Mouse (Mus musculus) bone marrow, adult 2 months (tissue): ENCODE data around the gene Kat7. TPM values are rescaled to one million over a fixed set of nuclear protein-coding genes. Genes with fewer than 3 reads are reported as not detected.

Source experiments
- H3K27ac ChIP-seq: fragments of 200-500 bp; 2 replicates; pipeline ENCODE4 v1.5.1; 2012; ENCODE audit warnings: low read depth, mild to moderate bottlenecking, control low read depth, inconsistent platforms, low read length; ENCODE audit not compliant: control insufficient read depth, poor library complexity, insufficient read depth
- H3K4me1 ChIP-seq: fragments of 200-500 bp; 2 replicates; pipeline ENCODE4 v1.6.1; 2011; ENCODE audit warnings: low read length; ENCODE audit not compliant: control insufficient read depth, insufficient read depth
- H3K4me3 ChIP-seq: fragments of 200-500 bp; replicated peaks from 2 replicates; pipeline ENCODE3; 2011; ENCODE audit warnings: mild to moderate bottlenecking, low read depth, low read length, control low read depth; ENCODE audit not compliant: control insufficient read depth
- CTCF ChIP-seq: fragments of 200-500 bp; IDR thresholded peaks from 2 replicates; pipeline ENCODE4 v1.5.1; 2011; ENCODE audit warnings: low read length, control low read depth; ENCODE audit not compliant: control insufficient read depth, insufficient read depth
- POLR2A ChIP-seq: fragments of 200-500 bp; IDR thresholded peaks from 2 replicates; pipeline ENCODE4 v1.6.1; 2011; ENCODE audit warnings: low read depth, mild to moderate bottlenecking, control low read depth, low read length, borderline replicate concordance; ENCODE audit not compliant: control insufficient read depth
- WGBS: fragments of 180-500 bp; shearing (Covaris S2); methylation state at CpG from one replicate; pipeline ENCODE4 v1.1.7; 2018; 5-methylcytosine and 5-hydroxymethylcytosine counted together
- polyA plus RNA-seq: library from polyadenylated mRNA; stranded (reverse); fragments of >200 nt; gene quantifications from 2 replicates; pipeline ENCODE4 v1.2.4, GENCODE M21; 2011; ENCODE audit warnings: low replicate concordance; ENCODE audit not compliant: missing spikeins, insufficient read depth, insufficient read length

The Kat7 gene
- polyA plus RNA-seq, 1 experiment, result 39.0 TPM

DNA sequence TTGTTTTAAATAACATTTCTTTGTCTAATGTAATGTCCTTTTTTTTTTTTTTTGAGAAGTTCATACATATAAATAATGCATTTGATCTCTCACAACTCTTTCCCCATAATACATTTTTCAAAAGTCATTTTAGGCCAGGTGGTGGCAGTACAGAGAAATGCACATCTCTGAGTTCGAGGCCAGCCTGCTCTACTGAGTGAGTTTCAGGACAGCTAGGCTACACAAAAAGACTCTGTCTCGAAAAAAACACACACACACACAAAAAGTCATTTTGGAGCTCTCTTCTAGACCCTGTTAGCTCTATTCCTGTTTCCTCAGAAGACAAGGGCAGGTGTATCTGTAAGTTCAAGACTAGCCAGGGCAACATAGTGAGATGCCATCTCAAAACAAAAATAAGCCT is 42.6 kb upstream of the Kat7 start:
- Histone ChIP-seq H3K4me1 (peaks cover 18% of the 10 kb centered on the region), H3K27ac (peak overlapping the region; percentile 65; the same call in 1 of the 2 replicates), H3K4me3 (no peak overlapping the region)
- TF ChIP-seq CTCF, result no peak
- WGBS, result 44% methylated on average over 2 of the region's 2 CpGs

DNA sequence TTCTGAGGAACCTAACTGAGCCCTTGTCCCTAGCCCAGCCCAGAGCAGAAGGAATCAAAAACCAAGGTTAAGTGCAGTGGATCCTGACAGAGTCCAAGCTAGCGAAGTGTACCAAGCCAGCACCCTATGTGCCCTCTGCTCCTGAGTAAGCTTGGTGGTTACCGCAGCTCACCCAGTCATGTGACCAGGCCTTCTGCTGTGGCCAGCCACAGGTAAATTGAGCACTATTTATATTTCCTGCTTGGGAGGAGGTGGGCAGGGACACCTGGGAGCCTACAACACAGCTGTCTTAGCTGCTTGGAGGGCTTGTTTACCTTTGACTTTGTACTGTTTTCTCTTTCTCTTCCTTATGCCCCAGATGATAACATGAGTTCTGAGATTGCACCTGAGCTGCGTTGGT is 40.9 kb upstream of the Kat7 start:
- WGBS, result 65% methylated on average over 3 of the region's 3 CpGs
- H3K27ac ChIP-seq, result peak overlapping the region; percentile 18

DNA sequence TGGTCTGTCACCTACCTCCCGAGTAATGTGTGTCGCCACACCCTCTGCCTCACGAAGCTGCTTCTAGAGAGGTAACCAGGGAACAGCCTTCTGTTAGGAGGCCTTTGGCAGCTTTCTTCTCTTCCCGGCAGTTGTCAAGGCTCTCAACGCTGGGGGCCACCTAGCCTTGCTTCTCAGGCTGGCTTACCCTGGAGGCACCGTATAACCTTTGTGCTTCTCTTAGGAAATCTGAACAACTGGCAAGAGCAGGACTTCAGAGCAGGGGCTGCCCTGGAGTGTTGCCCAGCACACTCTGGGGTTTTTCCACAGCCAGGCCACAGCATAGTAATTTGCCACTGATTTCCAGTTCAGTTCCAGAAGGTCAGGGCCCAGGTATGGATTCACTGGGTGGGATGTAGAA is 40.2 kb upstream of the Kat7 start:
- Histone ChIP-seq H3K27ac (no peak overlapping the region; the same call in 1 of the 2 replicates), H3K4me1 (peaks cover 10% of the 10 kb centered on the region), H3K4me3 (no peak overlapping the region)
- TF ChIP-seq POLR2A (no peak), CTCF (no peak)
- WGBS, result 65% methylated on average over 6 of the region's 6 CpGs

More for the DNA sequence above, 40.9 kb upstream of the Kat7 start:
- TF ChIP-seq CTCF, result no peak
- no peak for TF ChIP-seq POLR2A
- Histone ChIP-seq H3K4me3 (no peak overlapping the region), H3K4me1 (peaks cover 11% of the 10 kb centered on the region)

DNA sequence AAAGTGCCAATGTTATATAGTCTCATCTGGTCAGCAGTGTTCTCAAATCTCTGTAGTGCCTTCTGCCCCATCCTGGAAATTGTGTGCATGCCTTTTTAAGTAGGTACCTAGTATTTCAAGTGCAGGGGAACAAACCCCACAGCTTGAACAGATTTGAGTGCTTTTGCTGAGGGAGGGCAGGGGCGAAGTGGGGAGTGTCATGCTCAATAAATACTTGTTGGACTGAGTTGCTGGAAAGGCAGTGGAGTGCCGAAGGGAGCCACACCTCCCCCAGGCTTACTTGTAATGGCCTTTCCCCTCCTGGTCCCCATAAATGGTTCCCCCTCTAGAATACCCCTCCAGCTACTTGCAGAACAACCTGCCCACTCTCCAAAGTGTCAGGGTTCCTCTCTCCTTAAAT is 34.1 kb upstream of the Kat7 start:
- no peak for TF ChIP-seq POLR2A
- no peak for TF ChIP-seq CTCF
- Histone ChIP-seq H3K27ac (no peak overlapping the region), H3K4me1 (peaks cover 7% of the 10 kb centered on the region; the same call in 1 of the 2 replicates), H3K4me3 (no peak overlapping the region)
- 66% methylated on average over 2 of the region's 2 CpGs for WGBS

DNA sequence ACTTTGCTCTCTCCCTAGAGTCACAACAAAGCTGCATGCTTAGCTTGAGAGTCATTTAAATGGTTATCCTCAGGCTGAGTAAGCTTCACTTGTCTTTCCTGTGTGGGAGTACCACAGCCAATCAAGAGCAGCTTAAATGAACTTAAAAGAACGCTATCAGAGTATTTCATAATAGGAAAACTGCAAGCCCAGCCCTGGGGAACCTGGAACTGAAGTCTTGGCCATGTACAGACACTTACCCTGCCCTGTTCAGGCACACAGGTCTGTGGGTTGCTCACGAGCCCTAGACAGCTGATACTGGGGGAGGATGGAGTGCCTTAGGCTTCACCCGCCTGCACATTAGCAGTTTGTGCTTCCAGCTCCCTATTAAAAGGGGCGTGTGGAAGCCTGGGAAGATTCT is 33.1 kb upstream of the Kat7 start:
- Histone ChIP-seq H3K4me3 (peak overlapping the region; percentile 33), H3K27ac (peak overlapping the region; percentile 11; the same call in 1 of the 2 replicates), H3K4me1 (peaks cover 7% of the 10 kb centered on the region)
- 44% methylated on average over 4 of the region's 4 CpGs for WGBS
- TF ChIP-seq CTCF (no peak), POLR2A (no peak)

DNA sequence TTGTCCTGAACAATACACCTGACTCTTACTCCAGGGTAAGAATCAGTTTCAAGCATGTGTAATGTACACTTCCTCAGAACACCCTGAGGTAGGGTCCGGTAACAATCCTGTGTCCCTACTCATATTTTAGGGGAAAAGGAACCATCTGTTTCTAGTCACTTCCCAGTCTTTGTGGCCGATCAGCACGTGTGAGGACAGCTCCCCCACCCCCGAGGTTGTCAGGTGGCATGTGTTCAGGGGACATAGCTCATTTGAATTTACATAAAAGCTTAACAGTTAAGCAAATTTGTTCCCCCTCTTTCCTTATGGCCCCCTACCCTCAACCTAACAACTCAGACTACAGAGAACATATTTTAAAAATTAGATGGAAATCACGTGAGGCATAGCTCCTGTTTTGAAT is 30.6 kb upstream of the Kat7 start:
- 6% methylated on average over 5 of the region's 5 CpGs for WGBS
- peak overlapping the region; percentile 18; the same call in 1 of the 2 replicates for H3K27ac ChIP-seq
- TF ChIP-seq CTCF (no peak), POLR2A (no peak)
- H3K4me1 ChIP-seq, result peaks cover 3% of the 10 kb centered on the region
- peak overlapping the region; percentile 73 for H3K4me3 ChIP-seq

DNA sequence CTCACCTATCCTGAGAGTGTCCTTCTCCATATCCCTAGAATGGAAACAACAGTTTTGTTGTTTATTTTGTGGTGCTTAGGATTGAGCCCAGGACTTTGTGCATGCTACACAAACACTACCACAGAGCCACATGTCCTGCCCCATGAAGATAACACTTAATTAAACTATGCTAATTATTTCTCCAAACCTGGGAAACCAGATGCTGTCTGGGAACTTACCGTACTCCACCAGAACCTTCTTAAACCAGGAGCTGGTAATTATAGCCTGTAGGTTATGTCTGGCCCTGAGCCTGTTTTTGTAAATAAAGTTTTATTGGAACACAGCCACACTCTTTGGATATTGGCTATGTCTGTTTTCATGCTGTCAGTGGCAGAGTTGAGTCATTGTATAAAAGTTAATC is 30.2 kb upstream of the Kat7 start:
- Histone ChIP-seq H3K4me1 (peaks cover 3% of the 10 kb centered on the region), H3K27ac (no peak overlapping the region), H3K4me3 (peak overlapping the region; percentile 73)
- WGBS, result 54% methylated on average over 1 of the region's 1 CpGs
- TF ChIP-seq CTCF, result no peak
- TF ChIP-seq POLR2A, result no peak

DNA sequence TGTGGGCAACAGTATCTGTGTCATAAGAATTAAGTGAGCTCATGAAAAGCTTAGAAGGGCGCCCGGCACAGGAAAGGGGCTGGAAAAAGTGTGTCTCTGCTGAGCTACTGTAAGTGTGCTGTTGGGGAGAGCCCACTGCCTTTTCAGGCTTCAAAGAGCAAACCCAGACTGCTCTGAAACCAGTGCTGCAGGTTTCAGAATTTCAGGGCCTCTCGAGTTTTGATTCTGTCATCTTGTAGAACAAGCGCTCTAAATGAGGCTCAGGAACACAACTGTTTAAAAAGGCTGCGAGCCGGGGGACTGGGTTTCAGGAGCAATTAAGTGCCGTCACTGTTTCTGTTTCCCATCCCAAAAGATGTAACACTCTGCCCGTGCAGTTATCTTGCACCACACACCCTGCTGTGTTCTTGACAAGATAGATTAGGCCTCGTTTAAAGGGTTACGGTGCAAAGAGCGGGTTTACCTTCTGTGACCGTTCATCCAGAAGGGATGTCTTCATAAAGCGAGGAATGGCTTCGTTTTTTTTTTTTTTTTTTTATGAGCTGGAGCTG is 29.5 kb upstream of the Kat7 start:
- 9% methylated on average over 14 of the region's 14 CpGs for WGBS
- peaks cover 3% of the 10 kb centered on the region for H3K4me1 ChIP-seq
- peak overlapping the region; percentile 89 for H3K27ac ChIP-seq
- H3K4me3 ChIP-seq, result peak overlapping the region; percentile 39
- TF ChIP-seq CTCF (no peak), POLR2A (no peak)

DNA sequence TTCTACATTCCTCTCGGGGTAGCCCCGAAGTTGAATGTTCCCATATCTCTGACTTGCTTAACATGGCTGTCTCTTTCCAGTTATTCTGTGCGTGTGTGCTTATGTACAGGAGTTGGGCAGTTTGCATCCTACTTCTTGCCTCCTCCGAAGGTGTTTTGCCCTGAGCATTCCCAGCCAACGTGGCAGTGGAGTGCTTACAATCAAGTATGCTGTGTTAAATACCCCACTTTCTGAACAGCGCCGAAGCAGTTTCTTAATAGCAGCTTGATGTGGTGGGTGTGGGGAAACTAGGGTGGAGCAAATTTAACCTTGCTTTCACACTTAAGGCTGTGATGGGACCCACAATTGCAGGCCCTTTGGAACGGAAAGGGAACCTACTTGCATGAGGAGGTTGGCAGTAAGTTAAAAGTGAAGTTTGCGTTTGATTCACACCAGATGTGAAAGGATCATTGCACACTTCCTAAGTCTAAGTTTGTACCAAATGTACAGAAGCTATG is 27.8 kb upstream of the Kat7 start:
- peak overlapping the region; percentile 95 for H3K27ac ChIP-seq
- TF ChIP-seq CTCF (no peak), POLR2A (no peak)
- peak overlapping the region; percentile 98 for H3K4me3 ChIP-seq
- H3K4me1 ChIP-seq, result peaks cover 6% of the 10 kb centered on the region
- 2% methylated on average over 9 of the region's 9 CpGs for WGBS
